Mouse (Mus musculus) bone marrow macrophage, adult 2 months (primary cell): ENCODE measurements around the gene Begain.

ENCODE experiments used
- CTCF ChIP-seq: IDR thresholded peaks from 2 replicates; pipeline ENCODE4 v1.5.1; 2012; ENCODE audit warnings: low read depth, mild to moderate bottlenecking, low read length, moderate library complexity
- POLR2A ChIP-seq: IDR thresholded peaks from 2 replicates; pipeline ENCODE4 v1.6.1; 2012; ENCODE audit warnings: mild to moderate bottlenecking, low read depth, low read length, borderline replicate concordance

GRCm38 (mm10) chr12:108990425-108990824 lies 77.6 kb downstream of the Begain start:
- TF ChIP-seq POLR2A (no peak), CTCF (no peak)
